Mouse (Mus musculus) ovary, postnatal 10 days (tissue): ENCODE data around the gene Trim15.

Experiments used
- DNase-seq: peaks from one replicate; pipeline ENCODE4 v3.0.0; 2022; ENCODE audit warnings: low spot score

Gene Trim15

GRCm38 (mm10) chr17:36826002-36826401, 41.0 kb downstream of the Trim15 start:
- peak; percentile 49 for DNase-seq

- DNase-seq: no peak
Measured at GRCm38 (mm10) chr17:36825525-36825924, 41.5 kb downstream of the Trim15 start.

GRCm38 (mm10) chr17:36824005-36824404, 43.0 kb downstream of the Trim15 start:
- no peak for DNase-seq

GRCm38 (mm10) chr17:36811871-36812270, 55.1 kb downstream of the Trim15 start, which contains the start of gene H2-M10.6:
TSS of gene H2-M10.6 (plus strand) at chr17:36812171.
- no peak for DNase-seq
